Comparison of ENCODE assay signal across 8 mouse cellular contexts in the genomic region with DNA sequence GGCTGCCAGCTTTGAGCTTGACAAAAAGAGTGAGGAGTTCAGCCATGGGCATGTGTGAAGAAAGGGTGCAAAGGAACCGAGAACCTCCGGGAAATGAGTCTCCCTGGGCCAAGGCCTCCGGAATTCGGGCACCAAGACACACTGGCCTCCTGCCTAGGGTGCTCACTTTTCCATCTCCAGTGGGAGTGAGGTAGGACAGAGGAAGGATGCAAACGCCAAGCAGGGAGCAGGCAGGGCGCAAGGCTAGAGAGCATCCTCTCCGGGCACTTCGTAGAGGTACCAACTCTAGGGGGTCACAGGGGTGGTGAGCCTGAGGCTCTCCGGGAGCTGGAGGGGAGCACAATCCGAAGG. TPM values are rescaled to one million over a fixed set of nuclear protein-coding genes. Genes with fewer than 3 reads are reported as not detected.
DNase-seq lines count a peak whose midpoint lies in the region; ATAC-seq and TF ChIP-seq lines count a peak whose summit lies in the region.

No protein-coding gene starts in this region.

- DNase-seq in heart, adult 9 months (ENCODE audit: low spot score in 2 of 2) = no peak
- peak; percentile 49 to 58 for DNase-seq in cerebellum, postnatal 14 days
- no peak for DNase-seq in urinary bladder, adult 2 months (ENCODE audit: low spot score)

- H3K9ac ChIP-seq in heart, embryonic 11.5 days (ENCODE audit: low read depth, low read length) = peak overlapping the region; percentile 79
- peak overlapping the region; percentile 98 for H3K9ac ChIP-seq in hindbrain, embryonic 13.5 days
- peak overlapping the region; percentile 88 for H3K9ac ChIP-seq in midbrain, embryonic 12.5 days (replicated peaks)

- no peaks in the 10 kb centered on the region for H3K36me3 ChIP-seq in heart, embryonic 11.5 days (ENCODE audit: control insufficient read depth, insufficient read depth, low read length)
- H3K36me3 ChIP-seq in E14TG2a.4 (ENCODE audit: insufficient read depth, low read length) = no peaks in the 10 kb centered on the region
- no peaks in the 10 kb centered on the region for H3K36me3 ChIP-seq in hindbrain, embryonic 13.5 days
- no peaks in the 10 kb centered on the region for H3K36me3 ChIP-seq in midbrain, embryonic 12.5 days

- no peak for ATAC-seq in heart, embryonic 11.5 days (replicated peaks; ENCODE audit: insufficient number of reproducible peaks, low FRiP score, low TSS enrichment)
- ATAC-seq in hindbrain, embryonic 13.5 days (ENCODE audit: low FRiP score) = peak; percentile 14
- peak; percentile 31; the same call in 1 of the 2 replicates for ATAC-seq in midbrain, embryonic 12.5 days (ENCODE audit: low FRiP score, low read depth)
- no peak for ATAC-seq in erythroid progenitor cell, adult 5-6 weeks (replicated peaks; ENCODE audit: low FRiP score, poor library complexity, severe bottlenecking)

- 0 out of 2 replicates have a peak, but pooled peaks cover 2% of the 10 kb centered on the region for H3K4me1 ChIP-seq in heart, embryonic 11.5 days (ENCODE audit: control insufficient read depth, insufficient read depth, low read length)
- H3K4me1 ChIP-seq in E14TG2a.4 (replicated peaks; ENCODE audit: low read depth, low read length) = peaks cover 58% of the 10 kb centered on the region
- peaks cover 69% of the 10 kb centered on the region for H3K4me1 ChIP-seq in hindbrain, embryonic 13.5 days (replicated peaks)
- H3K4me1 ChIP-seq in midbrain, embryonic 12.5 days = peaks cover 45% of the 10 kb centered on the region

- TF ChIP-seq CTCF in E14TG2a.4 (conservative IDR thresholded peaks at IDR 0.05; ENCODE audit: low read length) = no peak

- H3K27ac ChIP-seq in heart, embryonic 11.5 days (ENCODE audit: low read depth, low read length) = peak overlapping the region; percentile 71; the same call in 1 of the 2 replicates
- H3K27ac ChIP-seq in hindbrain, embryonic 13.5 days = peak overlapping the region; percentile 98
- peak overlapping the region; percentile 95 for H3K27ac ChIP-seq in midbrain, embryonic 12.5 days (replicated peaks)

- peak overlapping the region; percentile 70 for H3K4me3 ChIP-seq in heart, embryonic 11.5 days (ENCODE audit: low read depth, low read length)
- H3K4me3 ChIP-seq in E14TG2a.4 (replicated peaks; ENCODE audit: low read length) = peak overlapping the region; percentile 87
- H3K4me3 ChIP-seq in hindbrain, embryonic 13.5 days = peak overlapping the region; percentile 95
- peak overlapping the region; percentile 87 for H3K4me3 ChIP-seq in midbrain, embryonic 12.5 days

- H3K4me2 ChIP-seq in heart, embryonic 11.5 days = peak overlapping the region; percentile 90
- peak overlapping the region; percentile 83 for H3K4me2 ChIP-seq in hindbrain, embryonic 13.5 days
- peak overlapping the region; percentile 83 for H3K4me2 ChIP-seq in midbrain, embryonic 12.5 days (replicated peaks)

- WGBS in heart, embryonic 11.5 days (ENCODE audit: insufficient replicate concordance) = 2% methylated on average over 10 of the region's 10 CpGs
- 0% methylated on average over 10 of the region's 10 CpGs for WGBS in hindbrain, embryonic 13.5 days
- WGBS in midbrain, embryonic 12.5 days = 0% methylated on average over 10 of the region's 10 CpGs

- H3K9me3 ChIP-seq in heart, embryonic 11.5 days (replicated peaks; ENCODE audit: control insufficient read depth, low read length) = no peaks in the 10 kb centered on the region
- H3K9me3 ChIP-seq in E14TG2a.4 (ENCODE audit: low read length) = no peaks in the 10 kb centered on the region
- H3K9me3 ChIP-seq in hindbrain, embryonic 13.5 days = no peaks in the 10 kb centered on the region
- no peaks in the 10 kb centered on the region for H3K9me3 ChIP-seq in midbrain, embryonic 12.5 days

- H3K27me3 ChIP-seq in heart, embryonic 11.5 days (ENCODE audit: control insufficient read depth, insufficient read depth, low read length) = peaks cover 21% of the 10 kb centered on the region
- H3K27me3 ChIP-seq in E14TG2a.4 (ENCODE audit: insufficient read depth, low read length) = peaks cover 57% of the 10 kb centered on the region
- no peaks in the 10 kb centered on the region for H3K27me3 ChIP-seq in hindbrain, embryonic 13.5 days
- no peaks in the 10 kb centered on the region for H3K27me3 ChIP-seq in midbrain, embryonic 12.5 days

RNA-seq across cellular contexts. Expression of a gene that starts 38.4 kb away (rescaled TPM):
- polyA plus RNA-seq in heart, embryonic 11.5 days (2014; fragmentation: Nextera tagmentation; extraction: Ambion mirVana) = 6.6 and 6.7 TPM in 2 replicates
- 15.1 and 19.0 TPM in 2 replicates for polyA plus RNA-seq in hindbrain, embryonic 13.5 days (2015; fragmentation: Nextera tagmentation; extraction: Ambion mirVana)
- 25.4 and 27.1 TPM in 2 replicates for polyA plus RNA-seq in midbrain, embryonic 12.5 days (2016; fragmentation: Nextera tagmentation; extraction: Ambion mirVana)
- polyA plus RNA-seq in urinary bladder, adult 2 months (2012; rRNA removed) = 2.3 and 3.6 TPM in 2 replicates
- 6.8 and 9.6 TPM in 2 replicates for total RNA-seq in erythroid progenitor cell, adult 5-6 weeks (2015; ENCODE audit: low replicate concordance)
- 4.0 and 5.0 TPM in 2 replicates for total RNA-seq in erythroid progenitor cell, adult 5-6 weeks (2017; ENCODE audit: low replicate concordance)

Comparison
In these comparisons a context has a peak if more than half of its experiments do, and no peak if none do; other contexts are left out.
1. ATAC-seq: peak in hindbrain, embryonic 13.5 days (single experiment) and midbrain, embryonic 12.5 days (single experiment); none in heart, embryonic 11.5 days (single experiment) and erythroid progenitor cell, adult 5-6 weeks (single experiment).
2. DNase-seq: peak in cerebellum, postnatal 14 days (2 of 2); none in heart, adult 9 months (0 of 2) and urinary bladder, adult 2 months (single experiment).
3. Peak in every context shown above with its lines, with median percentiles within 50 percentile points of each other: H3K27ac ChIP-seq, H3K4me2 ChIP-seq, H3K4me3 ChIP-seq and H3K9ac ChIP-seq.